Mouse (Mus musculus) liver, embryonic 14.5 days (tissue): ENCODE results near the gene Asic5.

Source experiments
- CTCF ChIP-seq: IDR thresholded peaks from 2 replicates; pipeline ENCODE4 v1.5.1; 2016; ENCODE audit warnings: antibody characterized with exemption, low read depth, control low read depth
- EP300 ChIP-seq: IDR thresholded peaks from 2 replicates; pipeline ENCODE4 v1.6.1; 2016; ENCODE audit warnings: antibody characterized with exemption, low read depth

DNA sequence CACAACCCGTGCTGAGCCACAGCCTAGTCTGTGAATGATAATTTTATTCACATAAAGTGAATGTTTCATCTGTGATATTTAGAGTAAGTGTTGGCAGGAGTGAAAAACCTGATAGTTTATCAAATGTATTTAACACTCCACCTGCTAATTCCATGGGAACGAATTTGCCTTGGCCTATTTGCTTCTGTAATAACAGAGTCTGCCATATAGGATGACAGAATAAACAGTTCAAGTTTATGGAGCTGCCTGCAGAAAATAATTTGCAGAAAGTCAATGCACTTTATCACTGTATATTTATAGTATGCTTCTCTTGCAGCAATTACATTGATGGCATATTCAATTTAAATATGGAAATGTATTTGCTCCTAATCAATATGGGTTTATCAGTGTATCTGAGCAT lies 30.3 kb upstream of the Asic5 start:
- TF ChIP-seq CTCF (no peak), EP300 (no peak)
